Mouse (Mus musculus): ENCODE measurements at regions not wholly inside any gene's neighbourhood (a gene's known extent, or its start where the extent isn't known, plus 50 kb on each side); places are given as distances from the start of the nearest gene placed in this dataset.

- Histone ChIP-seq H3K9me3 (ENCODE audit: low read length) (no peaks in the 10 kb centered on the region), H3K27me3 (ENCODE audit: insufficient read depth, low read length) (no peaks in the 10 kb centered on the region), H3K9ac (replicated peaks) (no peak overlapping the region), H3K4me1 (ENCODE audit: insufficient read depth) (no peaks in the 10 kb centered on the region), H3K36me3 (replicated peaks; ENCODE audit: insufficient read depth, low read length) (no peaks in the 10 kb centered on the region), H3K4me3 (ENCODE audit: low read depth, low read length) (no peak overlapping the region), H3K4me2 (ENCODE audit: low read depth, low read length) (no peak overlapping the region), H3K27ac (ENCODE audit: low read depth) (no peak overlapping the region)
- ATAC-seq = no peak
- no peak for DNase-seq
- 77% methylated on average over 4 of the region's 4 CpGs for WGBS (ENCODE audit: insufficient replicate concordance)
- no peak for TF ChIP-seq EP300 (IDR thresholded peaks at IDR 0.05; ENCODE audit: low read depth)
- peak; percentile 40 for TF ChIP-seq CTCF (IDR thresholded peaks at IDR 0.05; ENCODE audit: low read depth)
These were observed 81.0 kb upstream of the Ccdc39 start for GRCm38 (mm10) chr3:33925072-33925471.

DNA sequence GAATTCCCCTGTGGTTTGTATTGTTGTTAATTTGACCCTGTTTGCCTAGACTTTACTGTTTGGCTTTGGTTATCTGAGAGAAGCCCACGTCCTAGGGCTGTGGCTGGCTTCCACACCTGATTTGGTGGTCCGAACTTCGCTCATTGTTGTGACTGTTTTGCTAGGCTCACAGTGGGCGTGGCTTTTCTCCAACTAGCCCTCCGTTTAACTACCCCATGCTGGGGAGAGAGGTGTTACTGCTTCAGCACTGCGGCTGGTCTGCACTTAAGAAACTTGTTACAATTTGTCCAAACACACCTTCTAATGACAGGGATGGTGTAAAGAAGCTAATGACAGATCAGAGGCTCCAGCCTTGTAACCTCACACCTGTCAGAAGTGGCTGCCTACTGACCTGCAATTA, 64.7 kb upstream of the Fxr1 start:
- H3K4me1 ChIP-seq (ENCODE audit: insufficient read depth) = no peaks in the 10 kb centered on the region
- no peaks in the 10 kb centered on the region for H3K27me3 ChIP-seq (ENCODE audit: insufficient read depth, low read length)
- no peaks in the 10 kb centered on the region for H3K9me3 ChIP-seq (ENCODE audit: low read length)
- ATAC-seq = no peak
- no peak overlapping the region for H3K9ac ChIP-seq (replicated peaks)
- no peak for DNase-seq
- no peak overlapping the region for H3K4me3 ChIP-seq (ENCODE audit: low read depth, low read length)
- H3K27ac ChIP-seq (ENCODE audit: low read depth) = no peak overlapping the region
- no peak for TF ChIP-seq EP300 (IDR thresholded peaks at IDR 0.05; ENCODE audit: low read depth)
- no peak for TF ChIP-seq CTCF (IDR thresholded peaks at IDR 0.05; ENCODE audit: low read depth)
- H3K36me3 ChIP-seq (replicated peaks; ENCODE audit: insufficient read depth, low read length) = no peaks in the 10 kb centered on the region
- 8% methylated on average over 6 of the region's 6 CpGs for WGBS (ENCODE audit: insufficient replicate concordance)
- H3K4me2 ChIP-seq (ENCODE audit: low read depth, low read length) = no peak overlapping the region

DNA sequence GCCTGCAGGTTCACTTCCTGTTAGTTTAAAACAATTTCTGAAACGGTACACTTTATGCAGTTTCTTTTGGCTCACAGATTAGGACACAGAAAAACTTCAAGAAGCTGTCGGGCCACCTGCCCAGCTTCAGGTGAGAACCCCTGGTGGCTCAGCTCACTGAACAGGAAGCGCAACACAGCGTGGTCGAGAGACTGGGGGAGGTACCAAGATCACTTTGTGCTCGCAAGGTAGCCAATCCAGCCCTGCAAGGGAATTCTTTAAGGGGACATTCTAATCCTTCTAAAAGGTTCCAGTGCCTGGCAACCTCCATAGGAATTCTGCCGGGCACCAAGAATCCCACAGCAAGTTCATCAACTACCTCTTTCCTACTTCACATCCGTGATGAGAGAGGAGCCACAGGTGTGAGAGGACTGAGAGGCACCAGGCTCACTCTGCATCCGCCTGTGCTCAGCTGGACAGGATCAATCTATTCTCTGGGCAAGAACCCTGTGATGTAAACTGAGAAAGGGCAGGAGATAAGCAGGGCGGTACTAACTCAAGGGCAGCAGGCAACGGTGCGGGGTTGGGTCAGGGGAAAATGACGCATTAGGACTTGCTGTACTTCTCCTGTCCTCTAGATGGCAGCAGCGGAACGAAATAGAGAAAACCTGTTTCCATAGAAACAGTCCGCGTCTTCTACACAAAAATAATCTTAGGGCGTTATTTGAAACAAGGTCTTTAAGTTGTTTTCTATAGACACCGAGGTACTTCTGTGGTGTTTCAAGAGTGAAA, 63.7 kb upstream of the Fxr1 start:
- DNase-seq (peak; percentile 68), ATAC-seq (peak; percentile 88)
- 2% methylated on average over 19 of the region's 19 CpGs for WGBS (ENCODE audit: insufficient replicate concordance)
- H3K4me2 ChIP-seq (ENCODE audit: low read depth, low read length) = no peak overlapping the region
- no peaks in the 10 kb centered on the region for H3K36me3 ChIP-seq (replicated peaks; ENCODE audit: insufficient read depth, low read length)
- no peaks in the 10 kb centered on the region for H3K27me3 ChIP-seq (ENCODE audit: insufficient read depth, low read length)
- TF ChIP-seq CTCF (IDR thresholded peaks at IDR 0.05; ENCODE audit: low read depth) (peak; percentile 91), EP300 (IDR thresholded peaks at IDR 0.05; ENCODE audit: low read depth) (no peak)
- no peak overlapping the region for H3K9ac ChIP-seq (replicated peaks)
- H3K4me1 ChIP-seq (ENCODE audit: insufficient read depth) = no peaks in the 10 kb centered on the region
- no peak overlapping the region for H3K27ac ChIP-seq (ENCODE audit: low read depth)
- no peak overlapping the region for H3K4me3 ChIP-seq (ENCODE audit: low read depth, low read length)
- H3K9me3 ChIP-seq (ENCODE audit: low read length) = no peaks in the 10 kb centered on the region

GRCm38 (mm10) chr3:33956625-33957023, 63.1 kb upstream of the Fxr1 start:
- H3K27ac ChIP-seq (ENCODE audit: low read depth) = no peak overlapping the region
- H3K9me3 ChIP-seq (ENCODE audit: low read length) = no peaks in the 10 kb centered on the region
- 40% methylated on average over 3 of the region's 3 CpGs for WGBS (ENCODE audit: insufficient replicate concordance)
- no peak overlapping the region for H3K4me2 ChIP-seq (ENCODE audit: low read depth, low read length)
- no peaks in the 10 kb centered on the region for H3K27me3 ChIP-seq (ENCODE audit: insufficient read depth, low read length)
- H3K9ac ChIP-seq (replicated peaks) = no peak overlapping the region
- 0 out of 2 replicates have a peak, but pooled peaks have one; percentile 5 for ATAC-seq
- TF ChIP-seq CTCF (IDR thresholded peaks at IDR 0.05; ENCODE audit: low read depth) = no peak
- no peak for TF ChIP-seq EP300 (IDR thresholded peaks at IDR 0.05; ENCODE audit: low read depth)
- no peaks in the 10 kb centered on the region for H3K4me1 ChIP-seq (ENCODE audit: insufficient read depth)
- H3K36me3 ChIP-seq (replicated peaks; ENCODE audit: insufficient read depth, low read length) = no peaks in the 10 kb centered on the region
- no peak for DNase-seq
- no peak overlapping the region for H3K4me3 ChIP-seq (ENCODE audit: low read depth, low read length)

DNA sequence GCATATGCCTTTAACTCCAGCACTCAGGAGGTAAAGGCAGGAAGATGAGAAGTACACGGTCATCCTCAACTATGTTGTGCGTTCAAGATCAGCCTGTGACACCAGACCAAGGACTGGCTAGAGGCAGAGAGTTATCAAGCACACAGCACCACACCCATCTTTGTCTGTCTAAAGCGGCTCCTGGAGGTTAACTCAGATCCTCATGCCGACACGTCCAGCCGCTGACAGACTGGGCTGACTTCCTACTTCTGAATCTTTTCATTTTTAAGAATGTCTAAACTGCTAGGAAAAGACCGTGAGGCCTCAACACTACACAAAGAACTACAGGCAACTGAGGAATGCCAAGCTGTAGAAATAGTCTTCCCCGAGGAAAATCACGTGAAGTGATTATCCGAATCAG, 62.1 kb upstream of the Fxr1 start:
- Histone ChIP-seq H3K4me3 (ENCODE audit: low read depth, low read length) (no peak overlapping the region), H3K27ac (ENCODE audit: low read depth) (no peak overlapping the region), H3K9ac (replicated peaks) (no peak overlapping the region), H3K4me1 (ENCODE audit: insufficient read depth) (no peaks in the 10 kb centered on the region), H3K27me3 (ENCODE audit: insufficient read depth, low read length) (no peaks in the 10 kb centered on the region), H3K4me2 (ENCODE audit: low read depth, low read length) (no peak overlapping the region), H3K36me3 (replicated peaks; ENCODE audit: insufficient read depth, low read length) (no peaks in the 10 kb centered on the region), H3K9me3 (ENCODE audit: low read length) (no peaks in the 10 kb centered on the region)
- WGBS (ENCODE audit: insufficient replicate concordance) = 78% methylated on average over 10 of the region's 10 CpGs
- DNase-seq = no peak
- ATAC-seq = no peak
- TF ChIP-seq CTCF (IDR thresholded peaks at IDR 0.05; ENCODE audit: low read depth) = no peak
- TF ChIP-seq EP300 (IDR thresholded peaks at IDR 0.05; ENCODE audit: low read depth) = no peak

DNA sequence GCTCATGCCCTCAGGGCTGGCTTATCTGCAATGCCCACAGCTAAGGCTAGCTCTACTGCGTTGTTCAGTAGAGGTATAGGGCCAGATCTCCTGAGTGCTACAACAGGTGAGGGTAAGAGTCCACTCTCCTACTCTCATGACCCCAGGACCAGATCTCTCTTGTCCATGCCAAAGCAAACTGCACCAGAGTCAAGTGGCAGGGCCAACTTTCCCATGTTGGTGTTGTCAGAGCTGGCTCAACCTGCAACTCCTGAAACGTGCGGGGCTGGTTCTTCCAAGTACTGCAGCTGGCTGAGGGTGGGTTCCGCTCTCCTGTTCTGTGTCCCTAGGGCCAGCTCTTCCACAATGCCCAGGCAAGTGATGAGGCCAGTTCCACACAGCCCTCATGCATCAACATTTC, 61.5 kb upstream of the Fxr1 start:
- no peaks in the 10 kb centered on the region for H3K9me3 ChIP-seq (ENCODE audit: low read length)
- H3K27ac ChIP-seq (ENCODE audit: low read depth) = no peak overlapping the region
- H3K4me3 ChIP-seq (ENCODE audit: low read depth, low read length) = no peak overlapping the region
- no peak overlapping the region for H3K9ac ChIP-seq (replicated peaks)
- no peaks in the 10 kb centered on the region for H3K27me3 ChIP-seq (ENCODE audit: insufficient read depth, low read length)
- TF ChIP-seq EP300 (IDR thresholded peaks at IDR 0.05; ENCODE audit: low read depth) (no peak), CTCF (IDR thresholded peaks at IDR 0.05; ENCODE audit: low read depth) (no peak)
- DNase-seq = no peak
- ATAC-seq = no peak
- no peaks in the 10 kb centered on the region for H3K36me3 ChIP-seq (replicated peaks; ENCODE audit: insufficient read depth, low read length)
- H3K4me1 ChIP-seq (ENCODE audit: insufficient read depth) = no peaks in the 10 kb centered on the region
- no peak overlapping the region for H3K4me2 ChIP-seq (ENCODE audit: low read depth, low read length)
- 74% methylated on average over 4 of the region's 4 CpGs for WGBS (ENCODE audit: insufficient replicate concordance)

Measured in liver, postnatal 0 days (tissue).